Mouse (Mus musculus): ENCODE data around the gene Crybb1.

DNA sequence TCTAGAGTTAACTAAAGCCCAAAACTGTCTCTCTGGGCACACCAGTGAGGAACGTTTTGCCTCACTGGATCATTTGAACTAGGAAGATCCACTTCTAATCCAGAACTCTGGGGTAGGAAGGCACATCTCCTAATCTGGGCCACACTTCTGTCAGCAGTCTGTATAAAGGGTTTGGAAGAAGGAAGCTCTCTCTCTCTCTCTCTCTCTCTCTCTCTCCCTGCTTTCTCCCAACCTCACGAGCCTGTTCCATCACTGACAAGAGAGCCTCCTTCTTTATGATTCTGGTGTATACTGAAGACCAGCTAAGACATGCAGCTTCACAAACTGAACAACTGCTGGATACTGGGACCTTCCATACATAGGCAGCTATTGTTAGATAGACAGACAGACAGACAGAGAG lies 13.8 kb upstream of the Crybb1 start:
- TF ChIP-seq CTCF (IDR thresholded peaks at IDR 0.05; ENCODE audit: borderline replicate concordance, control insufficient read depth, extremely low read depth, insufficient read depth, low read length, poor library complexity) (no peak), POLR2A (IDR thresholded peaks at IDR 0.05; ENCODE audit: control insufficient read depth, extremely low read depth, insufficient read depth, low read length, poor library complexity) (no peak)
